ENCODE assay signal across 14 mouse cellular contexts in genomic region chr17:49113336-49113735, GRCm38 (mm10).
"Had no signal": no experiment of that assay in that cellular context is flagged by ENCODE, and none has a peak within 500 bp of the region (broad histone marks: within the 10 kb centered on the region; RNA-seq: fewer than 3 reads in every experiment).

No protein-coding gene starts in this region.

- DNase-seq: kidney, adult 2 months; kidney, postnatal 14 days; liver; liver, embryonic 13.5 days; liver, postnatal 0 days; lung, postnatal 36 days; midbrain, embryonic 14.5 days; right cerebral cortex, postnatal 14 days; thymus, postnatal 36 days had no signal

- H3K36me3 ChIP-seq: intestine, embryonic 15.5 days; kidney, embryonic 15.5 days; limb, embryonic 12.5 days; liver, embryonic 13.5 days; neural tube, embryonic 12.5 days had no signal

- H3K9ac ChIP-seq: intestine, embryonic 15.5 days; kidney, embryonic 15.5 days; limb, embryonic 12.5 days; liver, embryonic 13.5 days; liver, postnatal 0 days; neural tube, embryonic 12.5 days had no signal

- H3K27me3 ChIP-seq: intestine, embryonic 15.5 days; kidney, embryonic 15.5 days; limb, embryonic 12.5 days; liver, embryonic 13.5 days; neural tube, embryonic 12.5 days had no signal

- H3K9me3 ChIP-seq: intestine, embryonic 15.5 days; kidney, embryonic 15.5 days; limb, embryonic 12.5 days; liver, embryonic 13.5 days; neural tube, embryonic 12.5 days had no signal

- H3K4me2 ChIP-seq: intestine, embryonic 15.5 days; kidney, embryonic 15.5 days; limb, embryonic 12.5 days; liver, embryonic 13.5 days; neural tube, embryonic 12.5 days had no signal

- H3K4me3 ChIP-seq: intestine, embryonic 15.5 days; kidney, embryonic 15.5 days; left cerebral cortex, adult 2 months; limb, embryonic 12.5 days; liver, embryonic 13.5 days; neural tube, embryonic 12.5 days had no signal

- H3K4me1 ChIP-seq: intestine, embryonic 15.5 days; kidney, embryonic 15.5 days; limb, embryonic 12.5 days; liver, embryonic 13.5 days; neural tube, embryonic 12.5 days had no signal

- ATAC-seq: intestine, embryonic 15.5 days; liver, postnatal 0 days had no signal

- H3K27ac ChIP-seq: intestine, embryonic 15.5 days; kidney, embryonic 15.5 days; left cerebral cortex, adult 2 months; limb, embryonic 12.5 days; liver, embryonic 13.5 days; neural tube, embryonic 12.5 days had no signal
